Mouse (Mus musculus): ENCODE results near the gene Tkfc.

GRCm38 (mm10) chr19:10605293-10605900 lies at the start of gene Tkfc, which contains the start of gene Ddb1:
- TF ChIP-seq CTCF (IDR thresholded peaks at IDR 0.05; ENCODE audit: insufficient read depth, low read depth, low read length) = peak; percentile 39; the same call in 1 of the 2 replicates
- TF ChIP-seq POLR2A (IDR thresholded peaks at IDR 0.05; ENCODE audit: insufficient read depth, low read depth, low read length) = peak; percentile 88

All from olfactory bulb, adult 2 months (tissue).